Mouse (Mus musculus): Measurements from ENCODE around the gene Maob. TPM values are rescaled to one million over a fixed set of nuclear protein-coding genes. Genes with fewer than 3 reads are reported as not detected.

Maob gene
- 8.4 TPM in 2 replicates for polyA plus RNA-seq (2014; fragmentation: Nextera tagmentation; extraction: Ambion mirVana)

DNA sequence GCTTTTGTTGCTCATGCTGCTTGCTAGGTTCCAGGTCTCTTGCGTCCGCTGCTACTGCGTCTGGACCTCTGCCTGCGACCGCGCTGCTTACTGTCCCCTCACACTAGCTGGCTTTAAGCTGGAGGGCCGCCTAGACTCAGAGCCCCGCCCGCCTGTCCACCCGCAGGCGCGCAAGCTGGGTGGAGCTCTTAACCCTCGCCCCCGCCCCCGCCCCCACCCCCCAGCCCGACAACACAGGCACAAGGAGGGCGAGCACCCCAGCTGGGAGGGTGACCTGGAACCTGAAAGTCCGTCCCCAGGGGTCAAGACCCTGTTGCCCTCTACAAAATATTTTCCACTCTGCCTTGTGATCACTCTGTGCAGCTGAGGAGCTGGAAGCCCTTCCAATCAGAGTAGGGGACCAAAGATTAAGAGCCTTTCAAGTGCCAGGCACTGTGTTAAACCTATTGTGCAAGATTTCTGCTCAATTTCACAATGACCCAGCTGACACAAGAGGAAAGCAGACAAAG, at the start of gene Maob:
Gene Maob (minus strand): TSS at position 106 of the 509 bp plus-strand sequence.
- no peak; the same call in 1 of the 2 replicates for ATAC-seq (replicated peaks; ENCODE audit: insufficient number of reproducible peaks, low FRiP score, low TSS enrichment)
- H3K9me3 ChIP-seq (replicated peaks; ENCODE audit: control insufficient read depth, low read length) = no peaks in the 10 kb centered on the region
- H3K4me3 ChIP-seq (ENCODE audit: low read depth, low read length) = peak within 1 kb of the TSS; percentile 30
- 13% methylated on average over 18 of the region's 18 CpGs for WGBS (ENCODE audit: insufficient replicate concordance)
- no peaks in the 10 kb centered on the region for H3K4me1 ChIP-seq (ENCODE audit: control insufficient read depth, insufficient read depth, low read length)
- H3K9ac ChIP-seq (ENCODE audit: low read depth, low read length) = peak within 1 kb of the TSS; percentile 58; the same call in 1 of the 2 replicates
- H3K36me3 ChIP-seq (ENCODE audit: control insufficient read depth, insufficient read depth, low read length) = no peaks in the 10 kb centered on the region
- peak within 1 kb of the TSS; percentile 56 for H3K4me2 ChIP-seq
- H3K27ac ChIP-seq (ENCODE audit: low read depth, low read length) = no peak within 1 kb of the TSS
- H3K27me3 ChIP-seq (ENCODE audit: control insufficient read depth, insufficient read depth, low read length) = no peaks in the 10 kb centered on the region

DNA sequence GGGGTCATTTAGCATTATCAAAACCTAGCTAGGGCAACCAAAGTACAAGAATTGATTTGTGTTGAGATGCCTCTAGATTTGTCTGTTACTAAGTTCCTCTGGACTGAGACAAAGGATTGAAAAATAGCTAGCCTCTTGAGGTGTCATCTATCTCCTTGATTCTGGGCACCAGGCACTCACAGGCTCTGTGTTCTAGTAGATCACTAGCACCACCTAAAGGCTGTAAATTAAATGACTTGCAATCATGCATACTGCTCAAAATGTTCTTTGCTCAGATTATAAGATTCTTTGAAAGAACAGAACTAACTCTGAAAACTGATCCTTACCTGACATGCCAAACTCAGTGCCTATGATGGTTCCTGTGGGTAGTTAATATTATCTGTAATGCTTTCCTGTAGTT, 43.1 kb upstream of the Maob start:
- no peaks in the 10 kb centered on the region for H3K9me3 ChIP-seq (replicated peaks; ENCODE audit: control insufficient read depth, low read length)

DNA sequence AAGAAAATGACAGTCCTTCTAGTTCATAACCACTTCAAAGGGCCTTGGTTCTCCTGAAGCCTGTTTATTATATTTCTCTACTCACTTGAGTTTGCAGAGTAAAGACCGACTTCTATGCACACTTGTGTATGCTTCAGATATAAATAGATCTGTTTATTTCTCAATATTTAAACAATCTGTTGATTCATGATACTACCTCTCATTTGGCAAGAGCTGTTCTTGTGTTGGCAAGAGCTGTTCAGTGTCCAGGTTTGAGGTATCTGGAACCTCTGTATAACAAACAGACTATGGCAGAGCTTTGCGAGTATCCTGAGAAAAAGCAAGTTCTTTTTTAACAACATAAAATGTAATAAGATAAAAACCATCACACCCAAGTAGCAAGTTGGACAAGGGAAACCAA, 28.9 kb upstream of the Maob start:
- no peak for ATAC-seq (replicated peaks; ENCODE audit: insufficient number of reproducible peaks, low FRiP score, low TSS enrichment)
- H3K9me3 ChIP-seq (replicated peaks; ENCODE audit: control insufficient read depth, low read length) = no peaks in the 10 kb centered on the region
- no peaks in the 10 kb centered on the region for H3K27me3 ChIP-seq (ENCODE audit: control insufficient read depth, insufficient read depth, low read length)
- no peak overlapping the region for H3K27ac ChIP-seq (ENCODE audit: low read depth, low read length)
- H3K4me3 ChIP-seq (ENCODE audit: low read depth, low read length) = no peak overlapping the region
- no peak overlapping the region for H3K9ac ChIP-seq (ENCODE audit: low read depth, low read length)
- no peak overlapping the region for H3K4me2 ChIP-seq
- no peaks in the 10 kb centered on the region for H3K4me1 ChIP-seq (ENCODE audit: control insufficient read depth, insufficient read depth, low read length)
- H3K36me3 ChIP-seq (ENCODE audit: control insufficient read depth, insufficient read depth, low read length) = no peaks in the 10 kb centered on the region
- 81% methylated on average over 2 of the region's 2 CpGs for WGBS (ENCODE audit: insufficient replicate concordance)

More for the DNA sequence above, 43.1 kb upstream of the Maob start:
- H3K36me3 ChIP-seq (ENCODE audit: control insufficient read depth, insufficient read depth, low read length) = no peaks in the 10 kb centered on the region
- H3K27me3 ChIP-seq (ENCODE audit: control insufficient read depth, insufficient read depth, low read length) = no peaks in the 10 kb centered on the region
- no peak overlapping the region for H3K4me2 ChIP-seq
- no peaks in the 10 kb centered on the region for H3K4me1 ChIP-seq (ENCODE audit: control insufficient read depth, insufficient read depth, low read length)
- no peak overlapping the region for H3K27ac ChIP-seq (ENCODE audit: low read depth, low read length)
- no peak overlapping the region for H3K9ac ChIP-seq (ENCODE audit: low read depth, low read length)
- no peak overlapping the region for H3K4me3 ChIP-seq (ENCODE audit: low read depth, low read length)
- ATAC-seq (replicated peaks; ENCODE audit: insufficient number of reproducible peaks, low FRiP score, low TSS enrichment) = no peak

DNA sequence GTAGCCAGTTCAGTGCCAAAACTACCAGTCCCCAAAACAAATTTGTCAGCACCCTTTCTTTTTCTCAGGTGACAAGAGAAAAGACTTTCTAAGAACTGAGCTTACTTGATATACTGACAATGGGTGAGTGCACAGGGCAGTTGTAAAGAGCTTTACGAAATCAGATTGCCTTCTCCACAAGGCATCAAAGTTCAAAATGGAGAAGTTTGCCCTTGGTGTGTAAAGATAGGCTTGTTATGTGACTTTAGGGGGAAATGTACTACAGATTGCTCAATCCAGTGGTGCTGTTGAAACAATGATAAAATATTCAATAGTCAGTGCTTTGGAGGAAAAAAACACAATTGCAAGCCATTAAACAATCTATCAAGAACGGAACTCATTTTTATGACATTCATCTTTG, 24.3 kb upstream of the Maob start:
- no peak overlapping the region for H3K9ac ChIP-seq (ENCODE audit: low read depth, low read length)
- WGBS (ENCODE audit: insufficient replicate concordance) = 69% methylated on average over 2 of the region's 2 CpGs
- no peaks in the 10 kb centered on the region for H3K9me3 ChIP-seq (replicated peaks; ENCODE audit: control insufficient read depth, low read length)
- H3K27me3 ChIP-seq (ENCODE audit: control insufficient read depth, insufficient read depth, low read length) = no peaks in the 10 kb centered on the region
- no peak overlapping the region for H3K27ac ChIP-seq (ENCODE audit: low read depth, low read length)
- H3K4me3 ChIP-seq (ENCODE audit: low read depth, low read length) = no peak overlapping the region
- no peaks in the 10 kb centered on the region for H3K4me1 ChIP-seq (ENCODE audit: control insufficient read depth, insufficient read depth, low read length)
- H3K4me2 ChIP-seq = no peak overlapping the region
- ATAC-seq (replicated peaks; ENCODE audit: insufficient number of reproducible peaks, low FRiP score, low TSS enrichment) = no peak
- no peaks in the 10 kb centered on the region for H3K36me3 ChIP-seq (ENCODE audit: control insufficient read depth, insufficient read depth, low read length)

DNA sequence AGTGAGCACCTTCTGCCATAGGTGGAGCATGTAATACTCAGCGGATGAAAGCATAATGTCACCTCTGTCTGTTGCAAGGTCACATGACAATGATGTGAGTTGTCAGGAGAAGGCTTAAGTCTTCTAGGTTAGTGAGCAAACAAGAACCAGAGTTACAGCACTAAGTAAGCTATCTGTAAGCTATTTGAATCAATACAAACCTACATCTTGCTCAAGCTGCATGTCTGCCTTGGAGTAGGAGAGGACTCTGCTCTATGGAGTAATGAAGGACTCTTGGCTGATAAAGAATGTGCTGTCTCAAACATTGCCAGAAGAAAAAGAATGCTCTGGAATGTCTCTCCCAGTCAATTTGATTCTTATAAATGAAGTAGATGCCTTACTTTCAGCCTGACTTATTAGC, 20.1 kb upstream of the Maob start:
- H3K27ac ChIP-seq (ENCODE audit: low read depth, low read length) = no peak overlapping the region
- H3K4me1 ChIP-seq (ENCODE audit: control insufficient read depth, insufficient read depth, low read length) = no peaks in the 10 kb centered on the region
- no peak for ATAC-seq (replicated peaks; ENCODE audit: insufficient number of reproducible peaks, low FRiP score, low TSS enrichment)
- no peaks in the 10 kb centered on the region for H3K27me3 ChIP-seq (ENCODE audit: control insufficient read depth, insufficient read depth, low read length)
- H3K4me2 ChIP-seq = no peak overlapping the region
- WGBS (ENCODE audit: insufficient replicate concordance) = 76% methylated on average over 1 of the region's 1 CpGs
- H3K9me3 ChIP-seq (replicated peaks; ENCODE audit: control insufficient read depth, low read length) = no peaks in the 10 kb centered on the region
- no peak overlapping the region for H3K9ac ChIP-seq (ENCODE audit: low read depth, low read length)
- H3K36me3 ChIP-seq (ENCODE audit: control insufficient read depth, insufficient read depth, low read length) = no peaks in the 10 kb centered on the region
- H3K4me3 ChIP-seq (ENCODE audit: low read depth, low read length) = no peak overlapping the region

DNA sequence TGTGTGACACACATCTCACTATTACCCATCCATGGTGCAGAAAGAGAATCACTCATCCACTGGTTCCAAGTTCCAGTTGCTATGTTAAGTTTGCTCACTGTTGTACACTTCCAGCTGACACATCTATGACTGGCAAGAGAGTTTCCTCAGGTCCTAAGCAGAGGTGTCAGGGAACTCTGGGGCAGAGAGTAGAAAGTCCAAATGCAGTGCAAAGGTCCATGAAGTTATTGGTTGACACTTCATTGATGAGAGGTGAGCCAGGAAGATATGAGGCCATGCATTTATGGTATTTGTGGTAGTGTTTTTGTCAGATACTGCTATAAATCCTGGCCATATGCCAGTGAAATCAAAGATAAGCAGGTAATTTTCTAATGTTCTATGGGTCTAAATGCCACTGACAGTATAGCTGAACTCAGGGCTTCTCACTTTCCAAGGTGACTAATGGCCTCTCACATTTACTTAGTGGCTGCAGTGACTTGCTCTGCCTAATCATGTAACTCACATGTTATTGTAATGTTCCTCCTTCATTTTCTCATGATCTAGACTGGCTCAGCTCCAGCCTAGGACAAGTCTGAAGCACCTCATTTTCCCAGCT, 19.4 kb upstream of the Maob start:
- H3K27ac ChIP-seq (ENCODE audit: low read depth, low read length) = no peak overlapping the region
- H3K9ac ChIP-seq (ENCODE audit: low read depth, low read length) = no peak overlapping the region
- no peaks in the 10 kb centered on the region for H3K36me3 ChIP-seq (ENCODE audit: control insufficient read depth, insufficient read depth, low read length)
- no peaks in the 10 kb centered on the region for H3K9me3 ChIP-seq (replicated peaks; ENCODE audit: control insufficient read depth, low read length)
- no peaks in the 10 kb centered on the region for H3K27me3 ChIP-seq (ENCODE audit: control insufficient read depth, insufficient read depth, low read length)
- no peak overlapping the region for H3K4me2 ChIP-seq
- H3K4me1 ChIP-seq (ENCODE audit: control insufficient read depth, insufficient read depth, low read length) = no peaks in the 10 kb centered on the region
- no peak for ATAC-seq (replicated peaks; ENCODE audit: insufficient number of reproducible peaks, low FRiP score, low TSS enrichment)
- no peak overlapping the region for H3K4me3 ChIP-seq (ENCODE audit: low read depth, low read length)

DNA sequence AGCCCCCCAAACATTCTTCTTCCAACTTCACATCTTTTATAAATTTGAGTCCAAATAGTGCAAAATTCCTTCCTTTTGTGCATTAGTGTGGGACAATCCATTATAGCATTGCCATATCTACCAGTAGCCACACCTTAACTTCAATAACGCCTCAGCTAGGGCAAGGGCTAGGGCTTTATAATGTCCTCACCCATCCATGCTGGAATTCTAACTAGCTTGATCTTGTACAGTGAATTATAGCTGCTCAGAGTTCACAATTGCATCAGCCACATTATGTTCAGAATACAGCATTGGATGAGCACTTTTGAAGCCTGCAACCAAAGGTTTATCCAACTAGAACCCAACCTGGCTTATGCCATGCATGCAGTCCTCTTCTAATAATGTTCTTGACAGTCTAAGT, 8.9 kb upstream of the Maob start:
- H3K27me3 ChIP-seq (ENCODE audit: control insufficient read depth, insufficient read depth, low read length) = no peaks in the 10 kb centered on the region
- no peak overlapping the region for H3K27ac ChIP-seq (ENCODE audit: low read depth, low read length)
- 74% methylated on average over 1 of the region's 1 CpGs for WGBS (ENCODE audit: insufficient replicate concordance)
- no peaks in the 10 kb centered on the region for H3K36me3 ChIP-seq (ENCODE audit: control insufficient read depth, insufficient read depth, low read length)
- no peak overlapping the region for H3K4me3 ChIP-seq (ENCODE audit: low read depth, low read length)
- H3K9me3 ChIP-seq (replicated peaks; ENCODE audit: control insufficient read depth, low read length) = no peaks in the 10 kb centered on the region
- no peak for ATAC-seq (replicated peaks; ENCODE audit: insufficient number of reproducible peaks, low FRiP score, low TSS enrichment)
- no peak overlapping the region for H3K4me2 ChIP-seq
- no peak overlapping the region for H3K9ac ChIP-seq (ENCODE audit: low read depth, low read length)
- no peaks in the 10 kb centered on the region for H3K4me1 ChIP-seq (ENCODE audit: control insufficient read depth, insufficient read depth, low read length)

DNA sequence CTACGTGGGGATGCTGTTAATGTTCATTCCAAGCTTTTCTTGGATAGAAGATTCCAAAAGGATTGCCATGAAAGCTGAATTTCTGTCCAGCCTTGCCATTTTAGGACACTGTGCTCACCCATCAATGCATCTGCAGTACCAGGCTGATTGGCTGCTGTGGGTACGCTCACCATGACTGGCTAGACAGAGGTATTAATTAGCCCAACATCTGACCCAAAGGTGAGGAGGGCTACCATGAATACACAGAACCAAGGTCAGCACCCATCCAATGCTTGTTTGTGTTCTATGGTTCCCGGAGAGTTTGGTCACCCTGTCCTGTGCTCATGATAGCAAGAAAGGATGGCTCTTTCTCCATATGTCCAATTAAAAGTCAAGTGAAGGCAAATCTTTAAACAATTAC, 1.2 kb downstream of the Maob start:
- H3K27ac ChIP-seq (ENCODE audit: low read depth, low read length) = no peak overlapping the region
- H3K4me1 ChIP-seq (ENCODE audit: control insufficient read depth, insufficient read depth, low read length) = no peaks in the 10 kb centered on the region
- 79% methylated on average over 3 of the region's 3 CpGs for WGBS (ENCODE audit: insufficient replicate concordance)
- H3K4me2 ChIP-seq = no peak overlapping the region
- no peak overlapping the region for H3K4me3 ChIP-seq (ENCODE audit: low read depth, low read length)
- no peaks in the 10 kb centered on the region for H3K36me3 ChIP-seq (ENCODE audit: control insufficient read depth, insufficient read depth, low read length)
- no peaks in the 10 kb centered on the region for H3K27me3 ChIP-seq (ENCODE audit: control insufficient read depth, insufficient read depth, low read length)
- no peaks in the 10 kb centered on the region for H3K9me3 ChIP-seq (replicated peaks; ENCODE audit: control insufficient read depth, low read length)
- no peak overlapping the region for H3K9ac ChIP-seq (ENCODE audit: low read depth, low read length)
- no peak for ATAC-seq (replicated peaks; ENCODE audit: insufficient number of reproducible peaks, low FRiP score, low TSS enrichment)

DNA sequence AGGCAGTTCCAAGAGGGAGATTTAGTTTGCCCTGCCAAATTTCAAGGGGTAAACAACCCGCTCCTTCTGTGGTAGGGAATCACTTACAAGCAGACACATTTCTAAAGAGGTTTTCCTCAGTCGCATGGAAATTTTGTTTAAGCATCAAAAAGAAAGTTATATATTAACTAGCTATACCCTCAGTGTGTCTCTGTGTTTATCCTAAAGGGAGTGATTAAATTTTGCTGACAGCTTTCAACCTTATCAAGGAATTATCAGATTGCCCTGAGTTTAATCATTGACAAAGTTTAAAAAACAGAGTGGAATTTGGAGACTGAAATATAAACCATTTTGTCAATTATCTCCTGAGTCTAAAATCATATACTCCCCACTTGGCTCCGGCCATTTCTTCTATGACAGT, 5.1 kb downstream of the Maob start:
- no peaks in the 10 kb centered on the region for H3K4me1 ChIP-seq (ENCODE audit: control insufficient read depth, insufficient read depth, low read length)
- H3K27ac ChIP-seq (ENCODE audit: low read depth, low read length) = no peak overlapping the region
- H3K27me3 ChIP-seq (ENCODE audit: control insufficient read depth, insufficient read depth, low read length) = no peaks in the 10 kb centered on the region
- WGBS (ENCODE audit: insufficient replicate concordance) = 69% methylated on average over 3 of the region's 3 CpGs
- ATAC-seq (replicated peaks; ENCODE audit: insufficient number of reproducible peaks, low FRiP score, low TSS enrichment) = no peak
- no peaks in the 10 kb centered on the region for H3K9me3 ChIP-seq (replicated peaks; ENCODE audit: control insufficient read depth, low read length)
- H3K9ac ChIP-seq (ENCODE audit: low read depth, low read length) = no peak overlapping the region
- H3K36me3 ChIP-seq (ENCODE audit: control insufficient read depth, insufficient read depth, low read length) = no peaks in the 10 kb centered on the region
- H3K4me3 ChIP-seq (ENCODE audit: low read depth, low read length) = no peak overlapping the region
- H3K4me2 ChIP-seq = no peak overlapping the region

Data from heart, embryonic 11.5 days (tissue).